Mouse (Mus musculus) kidney, adult 9 months (tissue): ENCODE measurements around the gene Unk.

ENCODE experiments used
- DNase-seq: peaks from one replicate; pipeline ENCODE4 v3.0.0; 2022

Unk gene

GRCm38 (mm10) chr11:116110540-116110939 lies 80.4 kb downstream of the Unk start:
- DNase-seq, result no peak
